Mouse (Mus musculus): ENCODE results near the gene Lrtm1.

DNA sequence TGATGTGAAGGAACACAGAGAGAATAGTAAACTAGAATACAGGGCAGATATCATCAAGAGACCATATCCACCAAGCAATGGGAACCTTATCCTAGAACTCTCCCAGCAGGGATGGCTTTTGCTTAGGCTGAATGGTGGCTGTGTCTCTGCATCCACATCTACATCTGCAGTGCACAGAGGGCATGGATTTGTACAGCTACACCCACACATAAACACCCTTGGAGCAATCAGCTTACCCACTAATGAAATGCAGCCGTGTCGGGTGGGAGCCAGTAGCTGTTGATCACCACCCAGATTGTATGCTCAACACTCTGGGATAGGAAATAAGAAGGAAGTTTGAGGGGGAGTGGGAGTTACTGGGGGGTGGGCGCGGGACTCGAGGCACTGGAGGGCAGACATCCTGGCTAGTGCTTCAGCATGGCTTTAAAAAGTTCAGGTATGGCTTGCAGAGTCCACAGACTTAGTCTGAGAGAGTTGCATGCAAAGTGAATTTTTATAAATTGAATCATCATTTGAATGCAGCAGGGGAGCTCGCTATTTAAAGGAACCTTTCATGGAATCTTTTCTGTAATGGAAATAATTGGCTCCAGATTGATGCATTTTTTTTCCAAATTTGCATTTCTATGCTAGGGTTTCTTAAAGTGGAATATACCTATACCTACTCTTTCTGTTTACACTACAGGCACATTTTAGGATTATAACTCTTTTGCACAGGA lies 10.5 kb downstream of the Lrtm1 start:
- TF ChIP-seq CTCF (IDR thresholded peaks at IDR 0.05; ENCODE audit: low read depth, low read length) (no peak), POLR2A (IDR thresholded peaks at IDR 0.05; ENCODE audit: extremely low read depth, insufficient read depth, low read length) (no peak)
